Mouse (Mus musculus) cerebellum, adult 9-10 months (tissue): ENCODE measurements around the gene Sertad4.

Experiments used
- DNase-seq: peaks from one replicate; pipeline ENCODE4 v3.0.0; 2022

Sertad4 gene

DNA sequence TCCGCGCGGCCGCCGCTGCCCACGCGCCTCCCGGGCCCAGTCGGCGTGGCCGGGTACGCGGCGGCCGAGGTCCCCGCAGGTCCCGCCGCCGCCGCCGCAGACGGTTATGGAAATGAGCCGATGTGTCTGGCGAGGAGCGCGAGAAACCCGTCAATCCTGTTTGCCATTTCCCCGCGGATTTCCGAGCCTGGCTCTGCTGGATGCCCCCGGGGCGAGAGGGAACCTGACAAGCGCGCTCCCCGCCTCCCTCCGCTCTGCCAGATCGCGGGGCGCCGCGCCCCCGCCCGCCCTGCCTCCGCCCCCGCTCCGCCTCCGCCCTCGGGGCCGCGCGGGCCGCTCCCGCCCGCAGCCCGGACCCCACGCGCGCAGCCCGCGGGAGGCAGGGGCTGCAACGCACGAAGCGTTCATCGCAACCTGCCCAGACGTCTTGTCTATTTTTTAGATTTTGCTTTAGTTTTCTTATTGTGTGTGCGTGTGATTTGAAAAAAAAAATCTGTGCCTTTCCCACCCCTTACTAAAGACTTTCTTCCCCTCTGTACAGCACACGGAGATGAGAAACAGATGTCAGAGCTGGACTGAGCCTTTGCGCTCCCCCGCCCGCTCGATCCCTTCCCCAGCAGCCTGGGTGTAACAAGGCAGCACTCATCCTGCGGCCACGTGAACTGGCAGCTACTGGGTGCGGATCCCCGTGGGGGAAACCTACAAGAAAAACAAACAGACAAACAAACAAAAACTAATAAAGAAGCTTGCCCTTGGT lies at the start of gene Sertad4:
TSS of gene Sertad4 (minus strand) at position 283 of the 757 bp plus-strand sequence.
- DNase-seq = no peak

DNA sequence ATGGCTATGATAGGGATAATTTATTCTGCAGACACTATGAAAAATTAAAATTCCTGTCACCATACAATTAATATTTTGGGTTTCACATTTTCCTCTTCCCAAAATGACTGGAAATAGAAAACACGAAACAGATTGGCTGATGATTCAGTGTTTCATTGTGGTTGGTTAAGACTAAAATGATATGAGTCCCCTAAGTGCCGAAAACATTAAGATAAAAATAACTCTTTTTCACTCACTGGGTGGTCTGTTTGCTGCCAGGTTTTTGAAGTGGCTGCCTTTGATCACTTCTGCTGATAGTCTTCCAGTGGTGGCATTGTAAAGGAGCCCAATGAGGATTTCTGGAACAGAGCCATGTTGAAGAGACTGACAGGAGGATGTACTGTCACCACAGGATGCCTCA lies 46.0 kb upstream of the Sertad4 start:
- no peak for DNase-seq

DNA sequence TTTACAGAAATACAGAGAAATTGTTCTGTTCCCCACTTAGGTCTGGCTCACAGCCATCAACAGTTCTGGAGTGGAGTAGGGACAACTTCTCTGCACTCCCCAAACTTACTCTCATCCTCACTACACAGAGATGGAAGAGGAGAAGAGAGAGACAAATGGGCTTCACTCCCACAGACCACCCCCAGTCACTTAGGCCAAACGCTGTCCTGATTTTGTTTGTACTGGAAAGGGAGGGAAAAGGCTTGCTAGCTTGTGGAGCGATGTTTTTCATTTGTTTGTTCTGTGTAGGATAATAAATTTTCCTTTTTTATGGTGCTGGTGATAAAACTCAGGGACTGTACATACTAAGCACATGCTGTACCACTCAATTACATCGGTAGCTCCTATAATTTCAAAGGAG lies 45.4 kb upstream of the Sertad4 start:
- no peak for DNase-seq

DNA sequence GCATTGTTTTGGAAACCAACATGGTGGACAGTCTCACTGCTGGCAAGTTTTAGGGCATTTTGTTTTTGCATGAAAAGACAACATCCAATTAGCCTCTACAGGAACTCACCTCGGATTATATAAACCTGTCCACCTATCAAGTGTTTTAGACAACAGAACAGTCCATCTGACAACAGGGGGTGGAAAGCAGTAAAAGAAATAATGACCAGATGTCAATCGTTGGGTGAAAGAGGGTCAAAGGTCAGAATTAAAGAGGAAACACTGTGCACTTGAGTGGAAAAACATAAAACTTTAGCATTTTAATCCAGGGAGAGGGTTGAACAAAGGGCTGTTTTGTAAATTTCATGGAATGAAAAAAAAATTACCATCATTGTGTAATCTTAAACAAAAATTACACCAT lies 43.2 kb upstream of the Sertad4 start:
- no peak for DNase-seq

DNA sequence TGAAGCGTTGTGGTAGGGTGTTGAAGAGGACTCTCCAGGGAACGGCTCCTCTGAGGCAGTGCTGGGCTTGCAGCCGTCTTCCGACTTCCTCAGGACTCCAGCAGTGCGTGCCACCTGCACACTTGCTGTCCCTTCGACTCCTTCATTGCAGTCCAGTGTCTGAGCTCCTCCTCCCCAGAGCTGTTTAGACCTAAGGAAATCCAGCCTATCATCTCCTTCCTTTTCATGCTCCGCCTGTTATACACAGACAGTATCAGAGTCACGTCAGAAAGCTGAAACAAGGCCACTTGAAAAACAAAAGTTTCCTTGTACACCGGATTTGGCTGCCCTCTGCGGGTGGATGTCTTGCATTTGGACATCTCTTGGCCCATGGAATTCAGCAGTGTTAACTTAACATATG lies 41.7 kb upstream of the Sertad4 start:
- DNase-seq = peak; percentile 24

DNA sequence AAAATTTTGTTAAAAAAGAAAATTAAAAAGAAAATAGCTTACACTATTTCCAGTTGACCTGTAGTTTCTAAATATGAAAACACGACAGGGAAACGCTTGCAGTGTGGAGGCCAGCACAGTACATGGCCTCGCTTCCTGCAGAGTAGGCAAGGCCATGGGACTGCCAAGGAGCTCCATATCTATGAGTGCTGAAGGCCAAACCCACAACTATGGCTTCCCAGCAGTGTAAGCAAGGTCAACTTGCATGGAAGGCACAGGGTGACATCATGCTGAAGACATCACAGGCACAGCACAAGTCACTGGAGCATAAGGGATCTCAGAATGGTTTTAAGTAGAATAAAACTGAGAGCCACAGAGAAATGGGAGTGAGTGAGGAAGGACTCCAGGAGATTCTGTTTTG lies 40.5 kb upstream of the Sertad4 start:
- DNase-seq = no peak

DNA sequence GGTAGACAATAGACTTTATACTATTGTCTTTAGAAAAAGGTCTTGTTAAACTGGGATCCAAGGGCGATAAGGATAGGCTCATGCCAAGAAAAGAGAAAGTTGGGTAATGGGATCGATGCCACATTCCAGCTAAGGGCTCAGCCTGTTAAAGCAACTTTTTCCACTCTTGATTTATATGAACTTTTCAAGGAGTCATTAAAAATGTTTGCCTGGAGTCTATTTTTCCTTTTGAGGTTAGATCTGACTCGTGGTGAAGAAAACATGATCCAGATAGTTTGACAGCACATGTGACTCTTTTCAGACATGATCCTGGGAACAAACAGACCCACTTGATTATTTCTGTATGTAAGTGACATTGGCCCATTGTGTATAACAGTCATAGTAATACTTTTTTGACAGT lies 35.2 kb upstream of the Sertad4 start:
- no peak for DNase-seq

DNA sequence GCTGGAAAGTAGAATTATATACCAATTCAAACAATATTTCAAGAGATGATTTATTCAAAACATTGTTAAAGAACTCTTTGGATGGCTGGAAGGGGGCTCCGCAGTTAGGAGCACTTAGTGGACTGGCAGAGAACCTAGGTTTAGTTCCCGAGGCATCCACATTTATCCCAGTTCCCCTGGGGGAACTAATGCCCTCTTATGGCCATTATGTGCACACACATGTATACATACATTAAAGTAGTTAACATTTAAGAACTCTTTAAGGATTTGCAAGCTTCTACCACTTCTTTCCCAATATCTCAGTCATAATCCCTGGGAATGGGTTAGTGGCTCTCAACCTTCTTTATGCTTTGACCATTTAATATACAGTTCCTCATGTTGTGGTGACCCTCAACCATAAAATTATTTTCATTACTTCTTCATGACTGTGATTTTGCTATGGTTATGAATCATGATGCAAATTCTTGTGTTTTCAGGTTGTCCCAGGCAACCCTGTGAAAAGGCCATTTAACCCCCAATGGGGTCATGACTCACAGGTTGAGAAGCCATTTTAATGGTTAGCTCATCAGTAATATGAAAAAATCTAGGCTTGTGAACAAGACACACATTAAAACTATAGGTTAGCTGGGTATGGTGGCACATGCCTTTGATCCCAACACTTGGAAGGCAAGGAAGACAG lies 27.2 kb upstream of the Sertad4 start:
- no peak for DNase-seq

DNA sequence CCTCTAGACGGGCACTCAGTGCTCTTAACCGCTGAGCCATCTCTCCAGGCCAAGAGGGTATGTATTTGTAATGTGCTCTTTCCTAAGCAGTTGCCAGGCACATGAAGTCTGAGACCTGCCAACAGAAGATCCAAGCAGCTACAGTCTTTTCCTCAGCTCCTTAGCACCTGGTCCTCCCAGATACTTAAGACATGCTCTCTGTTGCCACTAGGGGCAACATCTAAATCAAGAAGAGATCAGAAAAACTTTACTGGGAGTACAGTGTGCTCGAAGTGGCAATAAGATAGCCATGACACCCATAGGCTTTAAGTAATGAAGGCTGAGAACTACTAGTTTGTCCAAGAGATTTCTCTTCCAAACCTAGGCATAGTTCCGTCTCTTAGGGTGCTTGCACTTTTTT lies 24.6 kb upstream of the Sertad4 start:
- no peak for DNase-seq

DNA sequence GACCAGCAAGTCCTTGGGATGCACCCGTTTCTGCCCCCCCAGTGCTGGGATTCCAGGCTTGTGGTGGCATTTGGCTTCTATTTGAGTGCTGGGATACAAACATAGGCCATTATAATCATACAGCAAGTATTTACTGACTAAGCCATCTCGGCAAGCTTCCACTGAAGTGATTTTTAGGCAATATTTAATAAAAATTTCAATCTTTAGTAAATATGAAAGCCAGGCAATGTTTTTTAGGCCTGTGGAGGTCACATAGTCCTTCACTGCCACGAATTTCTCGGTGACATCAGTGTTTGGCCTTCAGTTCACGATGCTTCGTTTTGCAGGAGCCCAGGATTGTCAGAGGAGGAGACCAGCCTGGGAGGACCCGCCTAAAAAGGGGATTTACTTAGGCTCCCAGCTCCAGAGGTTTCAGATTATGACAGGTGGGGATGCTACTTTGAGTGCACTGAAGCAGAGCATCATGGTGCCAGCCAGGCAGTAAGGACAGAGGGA lies 23.6 kb upstream of the Sertad4 start:
- no peak for DNase-seq

DNA sequence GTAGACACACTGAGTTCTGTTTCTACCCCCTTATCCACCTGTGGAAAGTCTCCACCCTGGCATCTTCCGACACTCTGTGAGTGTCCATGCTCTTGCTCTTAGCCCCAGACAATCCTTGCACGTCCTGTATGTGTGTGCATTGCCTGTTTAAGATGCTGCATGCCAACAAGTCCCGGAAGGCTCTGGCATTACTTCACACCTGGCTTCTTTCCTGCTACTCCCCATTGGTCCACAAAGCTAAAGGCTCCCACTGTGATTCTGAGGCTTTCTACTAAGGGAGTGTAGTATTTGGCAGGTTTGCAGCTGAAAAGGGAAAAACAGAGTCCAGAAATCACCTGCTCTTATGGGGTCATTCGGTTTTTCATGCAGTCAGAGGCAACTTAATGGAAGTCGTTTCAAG lies 17.3 kb upstream of the Sertad4 start:
- peak; percentile 72 for DNase-seq

DNA sequence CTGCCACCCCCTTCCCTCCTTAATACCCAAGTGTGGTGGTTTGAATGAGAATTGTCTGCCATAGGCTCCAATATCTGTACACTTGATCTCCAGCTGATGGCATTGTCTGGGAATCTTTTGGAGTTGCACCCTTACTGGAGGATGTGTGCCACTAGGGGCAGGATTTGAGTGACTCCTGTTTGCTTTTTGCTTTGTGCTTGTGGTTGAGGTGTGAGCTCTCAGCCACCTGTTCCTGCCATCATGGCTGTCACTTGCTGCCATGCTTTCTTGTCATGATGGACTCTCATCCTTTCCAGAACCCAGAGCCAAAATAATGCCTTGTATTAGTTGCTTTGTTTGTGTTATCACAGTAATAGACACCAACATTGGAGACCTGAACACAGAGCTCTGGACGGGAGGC lies 14.2 kb upstream of the Sertad4 start:
- no peak for DNase-seq

DNA sequence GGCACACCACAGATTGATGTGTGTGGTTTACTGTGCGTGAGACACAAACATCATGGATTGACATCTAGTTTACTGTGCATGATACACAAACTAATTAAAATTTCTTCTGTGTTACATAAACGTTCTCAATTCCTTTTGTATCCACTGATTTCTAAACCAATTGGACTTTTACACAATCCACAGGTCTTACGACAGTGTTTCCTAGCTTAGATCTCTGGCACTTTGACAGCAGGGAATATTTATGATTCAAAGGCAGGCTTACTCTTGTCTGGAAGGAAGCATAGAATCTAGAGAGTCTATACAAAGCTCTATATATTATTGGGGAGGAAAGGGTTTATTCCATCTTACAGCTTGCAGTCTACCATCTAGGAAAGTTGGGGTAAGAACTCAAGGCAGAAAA lies 8.9 kb upstream of the Sertad4 start:
- no peak for DNase-seq

DNA sequence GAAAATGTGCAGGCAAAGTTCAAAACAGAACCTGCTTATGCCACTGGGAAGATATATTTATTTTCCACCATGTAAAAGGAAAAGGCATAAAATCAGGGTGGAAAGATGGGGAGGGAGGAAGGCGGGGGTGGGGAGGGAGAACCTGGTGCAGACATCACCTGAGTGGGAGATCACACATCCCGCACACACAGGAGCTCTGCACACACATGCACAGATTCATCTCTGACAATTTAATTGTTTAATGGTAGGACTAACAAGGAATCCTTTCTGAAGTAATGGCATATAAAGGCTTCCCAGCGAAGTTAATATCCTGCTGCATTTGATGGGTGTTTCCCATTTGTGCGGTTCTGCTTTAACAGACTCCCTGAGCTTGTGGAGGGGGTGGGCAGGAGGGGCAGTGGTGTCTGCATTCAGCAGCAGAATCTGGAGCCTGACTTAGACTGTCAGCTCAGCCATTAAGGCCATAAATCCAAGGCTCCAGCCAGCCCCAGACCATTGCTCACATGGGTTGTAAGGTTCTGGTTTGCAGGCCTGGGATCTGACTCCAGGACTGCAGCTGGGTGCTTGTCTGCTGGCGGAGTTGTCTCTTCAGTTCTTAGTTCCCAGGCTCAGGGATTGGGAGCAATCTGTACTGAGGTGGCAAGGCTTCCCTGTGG lies 5.9 kb upstream of the Sertad4 start:
- DNase-seq = no peak

DNA sequence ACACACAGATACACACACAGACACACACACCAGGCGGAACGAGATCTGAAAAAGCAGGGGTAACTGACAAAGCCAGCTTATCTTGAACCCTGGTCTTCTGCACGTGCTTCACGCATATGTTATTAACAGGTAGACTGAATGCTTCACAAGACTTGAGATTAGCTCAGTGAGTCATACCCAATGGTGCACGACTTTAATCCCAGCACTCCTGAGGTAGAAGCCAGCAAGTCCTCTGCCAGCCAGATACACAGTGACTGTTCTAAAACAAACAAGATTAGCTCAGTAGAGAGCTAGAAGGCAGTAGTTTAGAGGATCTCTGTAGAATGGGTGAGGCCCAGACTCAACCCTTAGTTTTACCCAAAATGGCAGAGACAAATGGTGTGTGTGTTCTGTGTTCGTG lies 4.7 kb upstream of the Sertad4 start:
- DNase-seq = no peak

DNA sequence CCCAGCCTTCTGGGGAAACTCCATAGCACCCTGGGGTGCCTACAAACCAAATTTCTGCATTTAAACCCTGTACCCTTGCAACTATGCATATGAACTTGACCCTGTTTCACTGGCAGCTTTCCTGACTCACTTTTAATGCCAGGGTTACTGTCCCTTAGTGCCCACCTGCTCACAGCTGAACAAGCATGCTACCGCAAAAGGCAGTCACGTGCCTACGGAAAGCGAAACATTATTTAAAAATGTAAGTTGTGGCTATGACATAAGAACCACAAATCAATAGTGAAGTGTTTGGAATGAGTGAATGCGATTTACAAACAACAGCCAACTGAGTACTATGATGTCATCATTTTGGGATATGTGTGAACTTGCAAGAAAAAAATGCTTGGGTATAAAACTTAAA lies 2.0 kb upstream of the Sertad4 start:
- no peak for DNase-seq

DNA sequence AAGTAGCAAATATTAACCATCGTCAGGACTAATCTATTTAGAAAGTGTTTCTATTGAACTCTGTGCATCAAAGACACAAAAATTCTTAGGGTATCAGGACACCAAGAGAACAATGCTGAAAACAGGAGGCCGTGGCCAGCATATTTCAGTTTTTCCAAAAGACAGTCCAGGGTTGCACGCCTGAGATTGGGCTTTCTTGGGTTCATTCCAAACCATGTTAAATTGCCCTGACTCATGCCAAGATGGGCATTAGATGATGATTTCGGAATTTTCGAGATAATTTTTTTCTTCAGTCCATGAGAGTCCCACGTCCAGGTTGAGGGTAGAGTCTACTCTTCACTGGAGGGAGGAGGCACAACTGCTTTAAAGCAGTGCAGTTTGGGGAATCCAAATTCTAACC lies 1.4 kb upstream of the Sertad4 start:
- DNase-seq = no peak

DNA sequence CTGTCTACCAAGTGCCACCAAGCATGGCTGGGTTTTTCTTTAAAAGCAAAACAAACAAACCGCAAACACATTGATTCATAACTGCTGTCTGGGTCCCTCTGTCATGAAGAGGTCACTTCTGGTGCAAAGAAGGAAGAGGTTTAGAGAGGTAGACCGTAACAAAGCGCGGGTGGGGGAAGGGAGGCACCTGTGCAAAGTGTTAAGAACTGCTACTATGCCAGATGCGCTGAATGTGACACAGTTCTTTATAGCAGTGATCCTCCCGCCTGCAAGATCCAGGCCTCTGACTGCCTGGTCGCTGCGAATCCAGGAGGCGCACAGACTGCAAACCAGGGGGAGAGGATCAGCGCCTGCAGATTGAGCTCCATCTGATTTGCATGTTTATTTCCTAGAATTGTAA lies 855 bp upstream of the Sertad4 start:
- no peak for DNase-seq

DNA sequence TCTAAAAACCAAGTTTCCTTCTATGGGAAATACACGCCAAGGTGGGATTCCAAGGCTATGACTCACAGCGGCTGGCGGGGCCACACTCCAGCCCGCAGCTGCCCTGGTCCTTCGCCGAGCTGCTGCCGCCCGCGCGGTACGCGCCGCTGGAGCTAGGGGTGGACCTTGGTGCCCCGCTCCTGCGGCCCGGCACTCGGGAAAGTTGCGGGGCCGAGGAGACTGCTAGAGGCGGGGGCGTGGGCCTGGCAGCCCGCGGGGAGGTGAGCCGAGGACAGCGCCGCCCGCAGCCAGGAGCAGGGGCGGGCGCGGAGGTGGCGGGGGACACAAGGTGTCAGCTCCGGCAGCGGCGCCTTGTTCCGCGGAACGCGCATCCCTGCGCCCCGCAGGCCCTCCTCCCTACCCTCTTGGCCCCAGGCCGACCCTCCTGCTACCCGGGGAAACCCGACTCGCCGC lies 711 bp downstream of the Sertad4 start:
- peak; percentile 42 for DNase-seq

DNA sequence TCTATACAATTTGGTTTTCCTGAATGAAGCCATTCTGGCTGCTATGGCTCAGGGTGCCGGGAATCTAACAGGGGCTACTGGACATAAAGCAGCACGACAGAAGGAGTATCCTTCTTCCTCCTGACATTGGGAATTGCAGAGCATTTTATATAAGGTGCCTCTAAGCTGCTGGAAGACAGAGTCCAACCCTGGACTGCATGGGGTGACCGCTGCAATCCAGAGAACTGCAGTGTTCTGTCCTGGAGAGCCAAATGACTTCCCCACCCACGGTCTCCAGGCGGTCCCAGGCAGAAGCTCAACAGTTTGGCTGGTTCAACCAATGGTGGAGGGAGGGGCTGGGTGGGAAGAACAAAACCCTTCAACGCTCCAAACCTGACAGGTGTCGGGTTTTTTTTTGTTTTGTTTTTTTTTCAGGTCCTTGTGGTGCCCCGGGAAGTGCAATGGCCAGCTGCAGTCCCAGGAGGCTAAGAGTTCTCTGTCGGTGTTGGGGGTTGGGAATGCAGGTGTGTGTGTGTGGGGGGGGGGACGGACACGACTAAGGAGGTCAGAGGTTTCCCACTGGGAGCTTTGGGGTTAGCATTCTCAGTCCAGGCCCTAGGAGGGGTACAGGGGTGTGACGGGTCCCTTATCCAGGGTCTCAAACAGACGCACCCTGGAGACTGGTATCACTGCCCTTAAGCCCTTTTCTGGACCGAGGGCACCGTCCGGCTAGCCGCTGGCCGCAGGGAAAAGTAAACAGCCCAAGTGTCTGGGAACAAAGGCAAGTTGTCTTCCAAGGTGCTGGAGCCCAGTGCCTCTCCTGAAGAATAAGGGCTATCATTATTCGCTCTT lies 1.4 kb downstream of the Sertad4 start:
- no peak for DNase-seq

DNA sequence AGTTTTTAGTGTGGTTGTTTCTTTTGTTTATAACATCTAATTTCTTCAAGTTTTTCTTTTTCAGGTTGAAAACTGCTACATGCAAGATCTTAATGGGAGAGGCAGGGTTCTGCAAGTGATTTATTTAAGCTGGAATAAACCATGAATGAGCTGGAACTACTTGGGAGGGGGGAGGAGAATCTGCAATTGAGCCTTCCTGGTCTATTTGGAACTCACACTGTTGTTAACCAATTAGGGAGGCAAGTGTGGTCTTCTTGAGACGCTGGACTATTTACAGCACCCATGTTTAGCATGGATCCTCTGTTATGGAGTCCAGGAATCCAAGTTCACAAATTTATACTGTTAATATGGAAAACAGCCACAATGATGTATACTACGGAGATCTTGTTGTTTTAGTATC lies 2.1 kb downstream of the Sertad4 start:
- no peak for DNase-seq

DNA sequence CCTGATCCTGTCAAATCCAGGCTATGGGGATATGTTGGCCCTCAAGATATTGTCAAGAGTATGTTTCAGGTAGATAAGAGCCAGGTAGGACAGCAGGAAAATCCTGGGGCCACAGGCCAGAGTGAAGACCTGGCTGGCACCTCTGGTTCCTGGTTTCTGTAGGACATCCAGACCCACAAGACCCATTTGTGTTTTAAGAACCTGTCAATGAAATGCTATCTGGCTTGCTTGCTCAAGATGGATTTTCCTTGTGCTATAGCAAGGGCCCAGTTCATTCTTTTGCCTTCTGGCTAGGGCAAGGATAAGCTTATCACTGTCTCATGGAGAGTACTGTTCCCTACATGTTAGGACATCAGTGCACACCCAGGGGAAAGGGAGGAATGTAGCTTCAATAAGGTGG lies 3.5 kb downstream of the Sertad4 start:
- no peak for DNase-seq

DNA sequence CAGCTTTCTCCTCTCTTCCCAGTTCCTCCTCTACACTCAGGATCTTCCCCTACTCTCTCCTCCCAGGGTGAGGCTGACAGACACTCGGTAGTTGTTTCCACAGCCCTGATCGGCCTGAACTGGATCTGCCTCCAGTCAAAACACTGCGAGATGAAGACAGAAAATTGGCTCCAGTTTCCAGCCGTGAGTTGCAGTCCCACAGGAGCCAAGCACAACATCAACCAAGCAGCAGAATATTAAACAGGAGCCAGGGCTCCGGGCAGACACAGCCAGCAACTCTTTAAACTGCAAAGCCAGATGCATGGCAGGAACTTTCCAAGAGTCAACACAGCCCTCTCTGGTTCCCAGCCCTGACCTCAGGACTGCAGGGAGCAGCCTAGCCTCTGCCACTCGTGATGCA lies 3.9 kb downstream of the Sertad4 start:
- no peak for DNase-seq
